Mouse (Mus musculus): ENCODE data around the gene Pygl. TPM values are rescaled to one million over a fixed set of nuclear protein-coding genes. Genes with fewer than 3 reads are reported as not detected.
A peak's percentile ranks its signal among the peaks of the same experiment; 100 is the strongest.
"Not testable (repeated sequence)": the region's sequence is repeated elsewhere in the genome, so short reads cannot be mapped to it uniquely, and the experiment has no call there.

The Pygl gene
- polyA plus RNA-seq, 1 experiment from 2014 or later, result 4.9 TPM

DNA sequence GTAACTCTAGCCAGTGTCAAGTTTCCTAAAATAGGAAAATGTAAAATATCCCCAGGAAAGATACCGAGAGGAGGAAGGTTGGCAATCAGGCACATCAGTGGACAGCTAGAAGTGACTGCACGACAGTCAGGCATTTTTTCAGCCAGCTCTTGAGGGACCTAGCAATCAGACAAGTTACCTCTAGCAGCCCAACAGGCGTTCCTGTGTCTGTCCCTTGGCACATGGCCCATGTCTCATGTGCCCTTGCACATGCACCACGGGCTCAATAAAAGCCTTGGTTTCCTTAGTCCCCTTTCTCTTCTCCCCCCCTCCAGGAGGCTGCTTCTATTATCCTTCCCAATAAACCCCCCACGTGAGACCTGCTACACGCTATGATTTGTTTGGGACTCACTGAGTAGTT is 75.1 kb downstream of the Pygl start:
- Histone ChIP-seq H3K4me3 (ENCODE audit: low read depth, low read length) (no peak overlapping the region), H3K9ac (ENCODE audit: low read length) (no peak overlapping the region), H3K4me2 (ENCODE audit: low read length) (no peak overlapping the region), H3K36me3 (ENCODE audit: control insufficient read depth, insufficient read depth, low read length) (no peaks in the 10 kb centered on the region), H3K27ac (ENCODE audit: low read depth, low read length) (no peak overlapping the region), H3K9me3 (replicated peaks; ENCODE audit: control insufficient read depth, low read length) (no peaks in the 10 kb centered on the region), H3K27me3 (replicated peaks; ENCODE audit: control insufficient read depth, insufficient read depth, low read length) (no peaks in the 10 kb centered on the region), H3K4me1 (ENCODE audit: control insufficient read depth, insufficient read depth, low read length) (no peaks in the 10 kb centered on the region)
- DNase-seq (ENCODE audit: low spot score) (no peak), ATAC-seq (no peak)
- WGBS, result 52% methylated on average over 6 of the region's 6 CpGs

DNA sequence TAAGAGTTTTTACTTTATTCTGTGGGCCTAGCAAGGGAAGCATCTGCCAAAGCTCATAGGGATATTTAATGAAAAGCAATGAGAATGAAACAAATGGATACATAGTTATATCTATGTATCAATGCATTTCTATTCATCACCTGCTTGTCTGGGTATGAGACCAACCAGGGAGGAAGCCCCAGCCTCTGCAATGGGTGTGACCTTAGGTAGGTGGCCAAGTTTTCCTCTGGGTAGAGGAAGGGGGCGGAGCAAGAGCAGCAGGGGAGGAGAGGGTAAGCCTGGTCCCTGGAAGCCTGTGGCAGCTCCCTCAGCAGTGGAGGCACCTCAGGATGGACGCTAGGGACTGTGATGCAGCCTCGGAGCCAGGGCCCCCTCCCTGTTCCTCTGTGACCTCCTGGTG is 77.4 kb downstream of the Pygl start, which contains the start of gene Abhd12b:
Gene Abhd12b (plus strand): TSS at position 301 of the 400 bp plus-strand sequence.
- Histone ChIP-seq H3K27ac (ENCODE audit: low read depth, low read length) (no peak within 1 kb of the TSS), H3K9me3 (replicated peaks; ENCODE audit: control insufficient read depth, low read length) (no peaks in the 10 kb centered on the region), H3K9ac (ENCODE audit: low read length) (no peak within 1 kb of the TSS), H3K4me1 (ENCODE audit: control insufficient read depth, insufficient read depth, low read length) (0 out of 2 replicates have a peak, but pooled peaks cover 3% of the 10 kb centered on the region), H3K27me3 (replicated peaks; ENCODE audit: control insufficient read depth, insufficient read depth, low read length) (no peaks in the 10 kb centered on the region), H3K36me3 (ENCODE audit: control insufficient read depth, insufficient read depth, low read length) (no peaks in the 10 kb centered on the region), H3K4me3 (ENCODE audit: low read depth, low read length) (no peak within 1 kb of the TSS), H3K4me2 (ENCODE audit: low read length) (no peak within 1 kb of the TSS)
- 52% methylated on average over 3 of the region's 3 CpGs for WGBS
- DNase-seq (ENCODE audit: low spot score) (no peak), ATAC-seq (no peak)

DNA sequence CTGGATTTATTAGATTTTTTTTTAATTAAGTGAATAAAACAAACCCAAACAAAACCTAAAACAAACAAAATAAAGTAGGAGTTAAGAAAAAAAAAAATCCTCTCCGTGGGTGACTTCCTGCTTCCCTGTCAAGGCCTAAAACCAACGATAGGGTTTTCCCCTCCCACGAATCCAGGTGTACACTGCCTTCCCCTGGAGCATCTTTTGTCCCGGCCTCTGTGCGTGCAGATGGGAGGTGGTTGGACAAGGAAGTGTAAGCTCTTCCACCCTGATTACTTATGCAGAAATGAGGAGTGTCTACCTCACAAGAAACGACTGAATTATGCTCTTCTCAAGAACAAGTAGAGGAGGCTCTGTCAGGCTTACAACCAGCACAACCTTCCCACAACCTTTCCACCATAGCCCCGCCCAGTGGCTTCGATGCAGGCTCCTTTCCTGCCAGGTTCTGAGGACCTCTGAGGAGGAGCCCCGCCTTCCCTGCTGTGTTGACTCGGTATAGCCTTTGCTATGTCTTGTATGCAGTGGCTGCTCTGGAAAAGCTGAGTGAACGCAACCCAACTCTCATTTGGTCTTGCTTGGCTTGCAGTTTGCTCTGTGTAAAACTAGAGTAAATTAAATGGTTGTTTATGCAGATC is 82.5 kb downstream of the Pygl start:
- Histone ChIP-seq H3K4me3 (ENCODE audit: low read depth, low read length) (no peak overlapping the region), H3K9ac (ENCODE audit: low read length) (no peak overlapping the region), H3K9me3 (replicated peaks; ENCODE audit: control insufficient read depth, low read length) (no peaks in the 10 kb centered on the region), H3K27ac (ENCODE audit: low read depth, low read length) (peak overlapping the region; percentile 41; the same call in 1 of the 2 replicates), H3K4me1 (ENCODE audit: control insufficient read depth, insufficient read depth, low read length) (0 out of 2 replicates have a peak, but pooled peaks cover 7% of the 10 kb centered on the region), H3K27me3 (replicated peaks; ENCODE audit: control insufficient read depth, insufficient read depth, low read length) (no peaks in the 10 kb centered on the region), H3K36me3 (ENCODE audit: control insufficient read depth, insufficient read depth, low read length) (no peaks in the 10 kb centered on the region), H3K4me2 (ENCODE audit: low read length) (peak overlapping the region; percentile 28)
- DNase-seq (ENCODE audit: low spot score) (peak; percentile 29), ATAC-seq (peak; percentile 35; the same call in 1 of the 2 replicates)
- WGBS, result 12% methylated on average over 11 of the region's 11 CpGs

DNA sequence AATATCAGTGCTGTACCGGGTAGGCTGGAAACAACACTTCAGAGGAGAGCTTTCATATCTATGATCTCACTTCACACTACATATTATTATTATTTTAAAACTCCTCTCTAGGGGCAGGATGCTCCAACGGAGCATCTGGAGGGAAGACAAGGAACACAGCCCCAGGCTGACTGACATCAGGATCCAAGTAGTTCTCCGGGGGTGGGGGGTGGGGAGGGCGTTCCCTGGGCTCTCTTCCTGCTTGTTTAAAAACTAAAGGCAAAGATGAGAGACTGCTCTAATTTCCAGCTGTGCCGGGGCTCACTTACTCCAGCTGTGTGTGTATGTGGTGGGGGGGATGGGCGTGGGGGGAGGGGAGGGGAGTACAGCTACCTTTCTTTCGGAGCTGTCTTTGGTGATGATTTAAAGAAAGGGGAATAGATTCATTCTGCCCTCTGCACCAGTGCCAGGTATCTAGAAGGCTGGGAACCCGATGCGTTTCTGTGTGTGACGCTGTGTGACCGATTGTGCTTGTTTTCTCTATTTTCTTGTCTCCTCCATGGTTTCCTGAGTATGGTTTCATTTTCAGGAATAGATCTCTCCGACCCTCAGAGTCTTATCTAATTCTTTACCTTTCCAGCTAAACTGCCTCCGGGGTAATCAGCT is 83.2 kb downstream of the Pygl start:
- DNase-seq (ENCODE audit: low spot score) (peak; percentile 37), ATAC-seq (peak; percentile 45)
- no peak overlapping the region; the same call in 1 of the 2 replicates for H3K27ac ChIP-seq (ENCODE audit: low read depth, low read length)

DNA sequence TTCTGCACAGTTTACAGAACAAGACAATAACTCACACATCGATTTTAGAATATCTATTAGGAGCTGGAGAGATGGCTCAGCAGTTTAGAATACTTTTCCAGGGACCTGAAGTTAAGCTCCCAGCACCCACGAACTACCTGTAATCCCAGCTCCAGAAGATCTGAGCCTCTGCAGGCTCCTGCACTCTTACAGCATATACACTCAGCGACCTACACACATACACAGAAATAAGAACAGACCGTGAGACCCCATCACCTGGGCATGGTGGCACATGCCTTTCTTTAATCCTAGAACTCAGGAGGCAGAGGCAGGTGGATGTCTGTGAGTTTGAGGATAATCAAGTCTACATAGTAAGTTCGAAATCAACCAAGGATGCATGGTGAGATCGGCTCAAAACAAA is 85.7 kb downstream of the Pygl start:
- no peaks in the 10 kb centered on the region for H3K9me3 ChIP-seq (replicated peaks; ENCODE audit: control insufficient read depth, low read length)
- ATAC-seq (no peak), DNase-seq (ENCODE audit: low spot score) (no peak)
- no peak overlapping the region for H3K4me2 ChIP-seq (ENCODE audit: low read length)
- 0 out of 2 replicates have a peak, but pooled peaks cover 7% of the 10 kb centered on the region for H3K4me1 ChIP-seq (ENCODE audit: control insufficient read depth, insufficient read depth, low read length)
- H3K4me3 ChIP-seq (ENCODE audit: low read depth, low read length), result no peak overlapping the region
- WGBS, result 83% methylated on average over 6 of the region's 6 CpGs
- no peaks in the 10 kb centered on the region for H3K27me3 ChIP-seq (replicated peaks; ENCODE audit: control insufficient read depth, insufficient read depth, low read length)
- no peak overlapping the region for H3K27ac ChIP-seq (ENCODE audit: low read depth, low read length)
- H3K36me3 ChIP-seq (ENCODE audit: control insufficient read depth, insufficient read depth, low read length), result no peaks in the 10 kb centered on the region
- no peak overlapping the region for H3K9ac ChIP-seq (ENCODE audit: low read length)

More for the DNA sequence above, 83.2 kb downstream of the Pygl start:
- H3K4me2 ChIP-seq (ENCODE audit: low read length), result peak overlapping the region; percentile 28
- H3K4me3 ChIP-seq (ENCODE audit: low read depth, low read length), result no peak overlapping the region
- no peaks in the 10 kb centered on the region for H3K9me3 ChIP-seq (replicated peaks; ENCODE audit: control insufficient read depth, low read length)
- no peak overlapping the region for H3K9ac ChIP-seq (ENCODE audit: low read length)
- H3K4me1 ChIP-seq (ENCODE audit: control insufficient read depth, insufficient read depth, low read length), result 0 out of 2 replicates have a peak, but pooled peaks cover 7% of the 10 kb centered on the region
- H3K36me3 ChIP-seq (ENCODE audit: control insufficient read depth, insufficient read depth, low read length), result no peaks in the 10 kb centered on the region
- H3K27me3 ChIP-seq (replicated peaks; ENCODE audit: control insufficient read depth, insufficient read depth, low read length), result no peaks in the 10 kb centered on the region
- 10% methylated on average over 13 of the region's 13 CpGs for WGBS

DNA sequence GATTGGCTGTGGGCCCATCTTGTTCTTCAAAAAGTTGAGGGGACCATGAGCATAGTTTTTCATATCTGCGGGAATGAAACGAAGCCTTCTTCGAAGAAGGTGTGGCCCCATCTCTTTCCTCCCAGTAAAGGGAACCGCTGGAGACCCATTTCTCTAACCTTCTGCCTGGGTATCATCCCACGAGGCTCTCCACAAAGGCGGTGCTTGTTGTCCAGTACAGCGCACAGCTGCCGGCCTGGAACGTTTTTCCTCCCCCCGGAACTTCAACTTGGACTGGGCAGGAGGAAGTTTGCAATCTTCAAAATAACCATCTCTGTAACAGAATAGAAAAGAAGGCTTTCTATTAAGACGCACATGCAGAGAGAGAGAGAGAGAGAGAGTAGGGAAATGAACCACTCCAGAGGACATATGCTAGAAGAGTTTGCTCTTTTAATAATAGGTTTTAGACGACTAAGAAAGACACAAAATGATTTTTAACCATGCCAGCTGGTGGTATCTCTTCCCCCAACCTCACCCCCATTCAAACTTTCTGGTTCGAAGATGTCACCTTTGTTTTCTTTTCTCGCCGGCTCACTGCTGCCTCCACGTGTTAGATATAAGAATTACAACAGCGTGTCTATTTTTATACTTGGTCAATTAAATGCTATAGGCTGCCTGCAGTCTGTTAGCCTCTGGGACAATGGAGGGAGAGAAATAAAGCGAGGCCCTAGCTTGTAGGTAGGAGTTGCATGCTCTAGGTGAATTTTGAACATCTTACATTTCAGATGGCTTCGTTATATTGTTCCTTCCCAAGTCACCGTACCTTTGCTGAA is 86.4 kb downstream of the Pygl start:
- H3K9ac ChIP-seq (ENCODE audit: low read length), result no peak overlapping the region
- H3K27ac ChIP-seq (ENCODE audit: low read depth, low read length), result no peak overlapping the region; the same call in 1 of the 2 replicates
- DNase-seq (ENCODE audit: low spot score) (peak; percentile 75), ATAC-seq (peak; percentile 6; the same call in 1 of the 2 replicates)
- H3K36me3 ChIP-seq (ENCODE audit: control insufficient read depth, insufficient read depth, low read length), result no peaks in the 10 kb centered on the region
- no peaks in the 10 kb centered on the region for H3K9me3 ChIP-seq (replicated peaks; ENCODE audit: control insufficient read depth, low read length)
- no peak overlapping the region for H3K4me2 ChIP-seq (ENCODE audit: low read length)
- 0 out of 2 replicates have a peak, but pooled peaks cover 7% of the 10 kb centered on the region for H3K4me1 ChIP-seq (ENCODE audit: control insufficient read depth, insufficient read depth, low read length)
- no peak overlapping the region for H3K4me3 ChIP-seq (ENCODE audit: low read depth, low read length)
- no peaks in the 10 kb centered on the region for H3K27me3 ChIP-seq (replicated peaks; ENCODE audit: control insufficient read depth, insufficient read depth, low read length)
- WGBS, result 52% methylated on average over 20 of the region's 20 CpGs

DNA sequence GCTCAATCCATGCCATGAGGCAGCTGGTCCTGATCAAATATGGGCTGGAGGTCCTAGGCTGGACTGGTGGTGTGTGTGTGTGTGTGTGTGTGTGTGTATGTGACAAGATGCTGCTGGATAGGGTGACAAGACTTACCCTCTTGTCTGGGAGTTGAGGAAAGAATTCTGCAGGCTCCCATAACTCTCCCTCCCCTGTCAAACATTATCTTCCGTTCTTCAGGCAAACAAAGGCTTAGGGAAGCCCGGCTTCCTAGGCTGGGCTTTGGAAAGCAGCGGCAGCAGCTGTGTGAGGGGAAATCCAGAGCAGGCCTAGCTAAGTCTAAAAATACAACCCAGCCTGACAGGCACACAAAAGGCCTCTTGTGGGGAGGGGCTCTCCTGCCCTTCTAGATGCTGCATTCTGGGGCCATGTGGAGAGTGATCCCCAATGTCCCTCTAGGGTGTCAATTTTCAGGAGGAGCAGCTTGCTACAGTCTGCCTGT is 87.1 kb downstream of the Pygl start:
- WGBS, result 31% methylated on average over 3 of the region's 3 CpGs
- not testable (repeated sequence) for H3K27ac ChIP-seq (ENCODE audit: low read depth, low read length); H3K27me3 ChIP-seq (replicated peaks; ENCODE audit: control insufficient read depth, insufficient read depth, low read length); H3K4me3 ChIP-seq (ENCODE audit: low read depth, low read length); H3K9me3 ChIP-seq (replicated peaks; ENCODE audit: control insufficient read depth, low read length); DNase-seq (ENCODE audit: low spot score); H3K36me3 ChIP-seq (ENCODE audit: control insufficient read depth, insufficient read depth, low read length); H3K4me1 ChIP-seq (ENCODE audit: control insufficient read depth, insufficient read depth, low read length); H3K9ac ChIP-seq (ENCODE audit: low read length); H3K4me2 ChIP-seq (ENCODE audit: low read length)
- ATAC-seq, result 0 out of 2 replicates have a peak, but pooled peaks have one; percentile 25

DNA sequence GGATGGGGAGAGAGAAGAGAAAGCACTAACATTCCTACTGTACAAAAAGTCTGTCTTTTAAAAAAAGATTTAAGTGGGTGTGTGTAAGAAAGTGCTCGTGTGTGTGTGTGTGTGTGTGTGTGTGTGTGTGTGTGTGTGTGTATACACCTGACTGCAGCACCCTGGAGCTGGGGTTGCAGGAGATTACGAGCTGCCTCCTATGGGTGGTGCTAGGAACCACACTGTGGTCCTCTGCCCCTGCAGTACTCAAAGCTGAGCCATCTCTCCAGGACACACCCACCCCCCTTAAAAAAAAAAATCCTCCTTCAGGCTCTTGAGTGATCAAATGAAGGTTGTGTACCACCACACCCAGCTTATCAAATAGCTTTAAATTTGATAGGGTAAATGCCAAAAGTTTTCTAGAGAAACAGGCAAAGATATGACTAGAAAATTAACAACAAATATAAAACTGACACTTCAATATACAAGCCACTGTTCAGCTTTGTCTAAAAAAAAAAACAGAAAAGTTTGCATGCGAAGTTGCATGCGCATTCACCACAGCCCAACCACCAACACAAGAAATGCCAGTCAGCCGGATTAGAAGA is 90.2 kb downstream of the Pygl start:
- Histone ChIP-seq H3K27ac (ENCODE audit: low read depth, low read length) (no peak overlapping the region), H3K4me2 (ENCODE audit: low read length) (no peak overlapping the region), H3K9ac (ENCODE audit: low read length) (no peak overlapping the region), H3K4me1 (ENCODE audit: control insufficient read depth, insufficient read depth, low read length) (no peaks in the 10 kb centered on the region), H3K9me3 (replicated peaks; ENCODE audit: control insufficient read depth, low read length) (no peaks in the 10 kb centered on the region), H3K4me3 (ENCODE audit: low read depth, low read length) (no peak overlapping the region), H3K27me3 (replicated peaks; ENCODE audit: control insufficient read depth, insufficient read depth, low read length) (no peaks in the 10 kb centered on the region), H3K36me3 (ENCODE audit: control insufficient read depth, insufficient read depth, low read length) (no peaks in the 10 kb centered on the region)
- DNase-seq (ENCODE audit: low spot score) (no peak), ATAC-seq (no peak)
- 87% methylated on average over 5 of the region's 5 CpGs for WGBS
